Mouse (Mus musculus): ENCODE results near the gene Cped1. TPM values are rescaled to one million over a fixed set of nuclear protein-coding genes. Genes with fewer than 3 reads are reported as not detected.

The Cped1 gene
- total and polyA plus RNA-seq, 3 experiments, result 7.1 to 51.7 (median 38.2) TPM

DNA sequence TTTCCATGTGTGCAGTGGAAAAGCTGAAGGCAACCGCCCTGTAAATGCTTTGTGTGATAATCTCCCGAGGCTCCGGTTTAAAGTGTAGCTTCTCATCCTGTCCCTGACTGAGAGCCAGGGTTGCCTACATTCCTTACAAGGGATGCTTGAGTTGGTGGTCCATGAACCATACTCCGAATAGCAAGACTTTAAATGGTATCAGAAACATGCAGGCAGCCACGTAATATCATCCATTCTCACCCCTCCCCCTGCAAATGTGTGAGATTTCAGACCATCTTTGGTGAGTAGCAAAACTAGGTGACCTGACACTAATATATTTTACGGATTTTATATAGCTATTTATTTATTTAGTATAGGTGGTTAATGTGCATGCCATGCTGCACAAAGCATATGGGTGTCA is 311.3 kb downstream of the Cped1 start:
- DNase-seq, result no peak

GRCm38 (mm10) chr6:22298059-22298458 is 312.3 kb downstream of the Cped1 start:
- no peak for DNase-seq

Other genes starting within 250 kb of the Cped1 start
- 100 to 1,000 TPM; 114 to 198 TPM for gene Tspan12, start 133.4 kb upstream of the Cped1 start, total RNA-seq (2021)
- gene Tspan12, start 133.4 kb upstream of the Cped1 start, polyA plus RNA-seq (2012; rRNA removed), result 15.4 TPM in 2 replicates
- gene Ing3, start 36.3 kb upstream of the Cped1 start, total RNA-seq (2021), result 10 to 100 TPM; 22.3 to 25.9 TPM
- 2.7 and 3.5 TPM in 2 replicates for gene Ing3, start 36.3 kb upstream of the Cped1 start, polyA plus RNA-seq (2012; rRNA removed)

All from adrenal gland, adult 2 months (tissue).